Mouse (Mus musculus) spleen, postnatal 10 days (tissue): ENCODE data around the gene Plac9b.
"Not testable (repeated sequence)": the region's sequence is repeated elsewhere in the genome, so short reads cannot be mapped to it uniquely, and the experiment has no call there.

Experiments
- DNase-seq, 2 experiments: peaks; one replicate each; pipeline ENCODE4 v3.0.0; 2021 to 2022; ENCODE audit warnings: low spot score in 2 of 2

Gene Plac9b

DNA sequence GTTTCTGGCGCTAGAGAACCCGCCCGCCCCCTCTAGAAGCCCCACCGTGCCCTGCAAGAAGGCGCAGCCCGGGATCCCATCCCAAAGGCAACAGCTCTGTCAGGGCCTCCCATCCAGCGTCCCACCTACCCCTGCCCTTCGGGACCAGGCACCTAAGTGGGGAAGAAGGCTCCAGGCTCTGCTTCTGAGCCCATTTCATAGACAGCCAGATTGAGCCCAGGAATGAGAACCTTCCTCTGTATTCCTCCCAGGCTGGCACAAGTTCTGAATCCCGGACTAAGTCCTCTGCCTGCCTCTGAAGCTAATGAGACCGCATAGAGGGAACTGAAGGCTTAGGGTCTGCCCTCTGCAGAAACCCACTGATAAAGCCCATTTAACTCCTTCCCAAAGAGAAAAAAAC lies at the start of gene Plac9b:
TSS of gene Plac9b (minus strand) at position 101 of the 400 bp plus-strand sequence.
- not testable (repeated sequence) for DNase-seq

DNA sequence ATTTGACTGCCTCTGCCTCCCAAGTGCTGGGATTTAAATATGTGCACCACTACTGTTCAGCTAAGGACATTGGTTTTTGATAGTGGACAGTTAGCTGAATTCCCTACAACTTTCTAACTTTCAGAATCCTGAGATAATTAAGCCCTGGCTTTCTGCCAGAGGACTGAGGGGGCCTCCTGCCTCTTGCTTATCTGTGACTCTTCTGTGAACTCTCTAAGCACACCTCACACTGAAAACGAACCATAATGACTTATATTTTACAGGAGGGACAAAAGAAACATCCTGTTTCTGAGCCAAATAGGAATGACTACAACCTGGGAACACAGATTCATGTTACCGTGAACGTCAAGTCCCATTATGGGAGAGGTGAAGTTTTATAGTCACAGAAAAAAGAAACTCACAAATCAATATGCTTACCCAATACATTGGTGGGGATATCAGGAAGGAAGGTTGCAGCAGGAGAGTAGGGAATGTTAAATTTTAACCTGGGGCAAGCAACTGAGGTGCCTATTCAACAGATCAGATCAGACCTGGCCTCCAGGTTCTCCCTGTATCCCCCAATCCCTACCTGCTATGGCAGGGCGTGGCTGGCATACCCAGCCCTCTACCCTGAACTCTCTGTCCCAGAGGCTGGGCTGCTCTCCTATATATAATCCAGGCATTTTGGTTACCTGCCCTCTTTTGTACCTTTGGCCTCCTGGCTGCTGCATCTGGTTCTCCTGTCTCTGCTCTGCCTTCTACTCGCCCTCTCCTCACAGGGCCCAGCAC lies 34.1 kb upstream of the Plac9b start:
- DNase-seq, result not testable (repeated sequence)

DNA sequence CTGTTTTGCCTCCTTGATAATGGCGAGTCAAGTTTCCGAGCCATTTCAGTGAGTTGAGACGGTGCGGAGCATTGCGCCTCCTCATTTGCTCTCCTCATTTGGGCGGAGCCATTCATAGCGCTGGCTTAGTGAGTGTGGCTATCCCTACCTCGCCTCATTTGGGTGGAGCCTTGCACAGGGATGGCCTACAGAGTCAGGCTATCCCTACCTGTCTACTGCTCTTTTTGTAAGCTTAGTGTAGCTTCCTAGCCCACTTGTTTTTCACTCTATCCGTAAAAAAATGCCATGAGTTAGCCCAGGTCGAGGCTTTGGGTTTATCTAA lies 24.6 kb upstream of the Plac9b start, which contains the start of gene Tmem254b:
TSS of gene Tmem254b (minus strand) at position 116 of the 322 bp plus-strand sequence.
- DNase-seq, result not testable (repeated sequence)

DNA sequence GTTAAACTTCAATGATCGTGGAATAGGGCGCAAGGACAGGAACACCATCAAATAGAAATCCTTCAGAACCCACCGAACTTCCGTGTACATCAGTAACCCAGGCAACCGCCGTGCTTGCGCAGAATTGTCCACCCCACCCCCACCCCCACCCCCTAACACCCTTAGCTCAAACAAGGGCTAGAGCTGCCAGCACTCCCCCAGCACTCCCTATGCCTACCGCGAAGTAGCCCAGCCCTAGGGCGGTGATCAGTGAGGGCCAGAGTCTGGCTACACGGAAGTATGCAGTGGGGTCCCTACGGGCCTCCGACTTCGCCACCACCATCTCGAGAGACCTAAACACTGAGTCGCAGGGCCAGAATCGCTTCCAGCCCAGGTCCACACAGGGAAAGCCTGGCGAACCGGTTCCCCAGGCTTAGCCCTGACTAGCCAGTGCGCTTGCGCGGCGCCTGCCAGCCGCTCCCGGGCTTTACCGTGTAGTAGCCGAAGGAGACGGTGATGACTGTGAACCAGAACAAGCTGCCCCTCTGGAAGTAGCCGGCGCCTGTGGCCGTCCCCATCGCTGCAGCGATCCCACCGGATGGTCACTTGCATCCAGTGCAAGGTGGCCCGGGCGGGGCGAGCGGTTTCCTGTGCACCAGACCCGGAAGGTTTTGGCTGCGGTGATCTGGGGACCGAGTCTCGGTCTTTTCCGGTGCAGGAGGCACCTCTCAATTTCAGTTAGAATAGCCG lies 24.1 kb upstream of the Plac9b start:
- DNase-seq, result not testable (repeated sequence)

DNA sequence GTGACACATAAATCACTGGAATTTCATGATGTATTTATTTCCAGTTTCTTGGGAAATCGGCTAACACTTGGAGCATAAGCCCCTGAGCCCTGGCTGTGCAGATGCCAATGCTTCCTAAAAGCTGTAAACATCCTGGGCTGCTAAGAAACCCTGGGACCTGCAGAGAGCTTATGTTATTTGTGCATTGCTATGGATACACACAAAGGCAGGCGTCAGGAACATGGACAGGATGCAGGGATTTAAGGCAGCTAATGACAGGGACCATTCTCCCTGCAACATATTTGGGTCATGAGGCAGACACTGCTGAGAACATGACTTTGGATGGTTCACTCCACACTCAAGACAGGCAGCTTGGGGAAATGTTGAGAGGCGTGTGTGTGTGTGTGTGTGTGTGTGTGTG lies 15.6 kb upstream of the Plac9b start:
- not testable (repeated sequence) for DNase-seq

DNA sequence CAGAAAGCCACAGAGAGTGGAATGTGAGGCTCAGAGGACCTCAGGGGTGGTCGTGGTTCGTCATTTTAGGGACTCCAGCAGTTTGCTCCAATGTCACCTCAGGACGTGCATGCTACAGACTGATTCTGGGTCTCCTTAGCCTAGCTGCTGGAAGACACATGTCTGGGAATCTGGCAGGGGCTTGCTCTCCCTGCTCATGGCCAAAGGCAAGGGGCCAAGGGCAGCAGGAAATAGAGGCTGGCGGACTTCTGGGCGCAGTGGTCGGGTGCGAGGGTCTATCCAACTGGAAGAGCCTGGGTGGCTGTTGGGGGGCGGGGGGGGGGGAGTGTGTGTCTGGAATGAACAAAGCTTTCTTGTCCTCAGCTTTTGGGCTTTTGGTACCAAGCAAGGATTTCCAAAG lies 6.1 kb upstream of the Plac9b start:
- DNase-seq, result not testable (repeated sequence)

DNA sequence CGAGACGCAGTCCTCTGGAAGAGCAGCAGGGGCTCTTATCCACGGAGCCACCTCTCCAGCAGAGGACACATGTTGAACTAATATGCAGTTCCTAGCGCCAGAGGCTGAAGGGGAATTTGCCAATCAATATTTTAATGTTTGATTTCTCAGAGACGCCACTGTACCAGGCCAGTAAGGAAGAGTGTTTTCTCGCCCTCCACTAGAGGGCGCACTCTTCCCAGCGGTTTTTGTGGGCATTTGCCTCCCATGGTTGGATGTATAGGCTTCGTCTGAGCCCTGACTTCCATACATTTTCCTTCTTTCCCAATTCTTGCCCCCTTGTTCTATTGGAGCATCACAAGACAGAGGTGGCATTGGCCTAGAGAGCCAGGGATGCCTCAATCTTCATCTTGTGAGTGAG lies 4.4 kb upstream of the Plac9b start:
- not testable (repeated sequence) for DNase-seq

- not testable (repeated sequence) for DNase-seq
Observed at GRCm38 (mm10) chr14:26181660-26182059, 620 bp downstream of the Plac9b start.

GRCm38 (mm10) chr14:26175028-26175427 lies 7.3 kb downstream of the Plac9b start:
- not testable (repeated sequence) for DNase-seq

DNA sequence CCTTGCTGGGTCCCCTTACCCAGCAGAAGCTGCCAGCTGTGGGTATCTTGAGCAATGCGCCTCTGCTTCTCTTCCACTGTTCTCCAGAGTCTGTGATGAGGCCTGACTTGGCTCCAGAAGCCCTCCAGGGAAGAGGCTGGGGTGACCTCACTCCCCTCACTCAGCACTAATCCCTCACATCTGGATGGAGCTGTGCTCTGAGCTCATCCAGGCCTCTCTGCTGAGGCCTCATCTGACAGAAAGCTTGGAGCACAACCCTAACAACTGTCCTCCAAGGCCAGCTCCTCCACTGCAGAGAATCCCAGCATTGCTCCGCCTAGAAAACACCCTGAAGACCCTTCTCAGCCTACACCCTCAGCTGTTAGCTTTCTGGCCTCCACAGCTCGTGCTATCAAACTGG lies 8.3 kb downstream of the Plac9b start:
- DNase-seq, result not testable (repeated sequence)

DNA sequence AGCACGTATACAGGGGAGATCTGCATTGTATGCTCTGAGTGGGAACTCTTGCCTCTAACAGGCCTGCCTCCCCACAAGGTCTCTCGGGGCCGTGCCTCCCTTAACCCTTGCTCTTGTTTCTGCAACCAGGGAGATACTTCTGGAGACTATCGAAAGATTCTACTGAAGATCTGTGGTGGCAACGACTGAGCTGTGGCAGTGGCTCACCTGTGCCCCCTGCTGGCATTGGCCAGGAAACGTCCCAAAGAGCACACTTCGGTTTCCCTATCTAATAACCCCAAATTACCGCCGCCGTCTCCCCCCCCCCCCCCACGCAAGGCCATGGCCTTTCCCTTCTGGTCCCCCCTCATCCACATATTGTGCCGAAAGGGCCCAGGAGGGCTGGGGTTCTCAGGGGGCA lies 17.0 kb downstream of the Plac9b start:
- not testable (repeated sequence) for DNase-seq

DNA sequence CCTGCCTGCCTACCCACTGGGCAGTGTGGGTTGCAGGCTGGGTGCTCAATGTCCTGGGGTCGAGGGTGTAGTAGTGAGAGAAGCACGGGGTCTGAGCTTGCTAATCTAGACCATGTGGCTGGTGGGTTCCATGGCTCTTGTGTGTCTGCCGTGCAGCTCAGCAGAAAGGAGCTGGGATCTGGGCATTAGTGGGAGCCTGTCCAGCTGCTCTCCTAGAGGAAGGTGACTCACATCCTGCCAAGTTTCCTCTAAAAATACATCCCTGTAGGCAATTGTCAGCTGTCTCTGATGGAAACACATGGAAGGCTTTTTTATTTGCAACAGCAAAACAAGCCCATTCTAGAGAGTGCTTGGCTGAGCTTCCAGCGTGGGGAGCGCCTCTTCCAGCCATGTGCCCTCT lies 19.9 kb downstream of the Plac9b start:
- not testable (repeated sequence) for DNase-seq

- DNase-seq, result not testable (repeated sequence)
Observed at GRCm38 (mm10) chr14:26161156-26161555, 21.1 kb downstream of the Plac9b start.

DNA sequence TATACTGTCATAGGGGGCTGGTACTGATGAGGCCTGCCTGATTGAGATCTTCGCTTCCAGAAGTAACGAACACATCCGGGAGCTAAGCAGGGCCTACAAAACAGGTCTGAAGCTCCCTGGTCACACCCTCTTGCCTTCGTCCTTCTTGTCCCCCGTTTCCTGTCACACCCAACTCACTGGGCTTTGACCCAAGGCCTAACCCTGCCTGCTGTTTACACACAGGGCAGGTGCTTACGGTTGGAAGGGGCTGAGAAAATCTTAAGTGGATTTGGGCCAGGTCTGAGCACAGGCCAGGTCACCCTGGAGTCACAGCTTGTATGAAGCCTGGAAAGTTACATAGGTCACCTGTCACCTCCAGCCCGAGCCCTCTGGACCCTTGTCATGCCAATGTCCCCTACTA lies 26.2 kb downstream of the Plac9b start:
- not testable (repeated sequence) for DNase-seq

DNA sequence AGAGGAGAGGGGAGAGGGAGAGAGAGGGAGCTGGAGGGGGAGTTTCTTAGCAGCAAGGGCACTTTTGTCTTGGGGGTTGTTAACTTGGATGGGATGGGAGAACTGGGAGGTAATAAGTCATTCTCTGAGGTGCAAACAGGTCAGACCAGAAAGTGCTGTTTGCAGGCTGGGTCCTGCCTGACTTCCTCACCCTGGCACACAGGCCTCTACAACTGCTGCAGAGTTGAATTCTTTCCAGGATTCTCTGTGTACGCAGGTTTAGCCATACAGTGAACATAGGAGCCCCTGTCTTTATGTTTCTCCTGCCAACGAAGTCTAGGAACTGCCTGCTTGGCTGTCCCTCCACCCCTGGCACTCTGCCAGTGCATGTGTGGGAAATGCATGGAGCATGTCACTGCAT lies 35.2 kb downstream of the Plac9b start:
- DNase-seq, result not testable (repeated sequence)

- DNase-seq, result not testable (repeated sequence)
Observed at GRCm38 (mm10) chr14:26119095-26119494, 63.2 kb downstream of the Plac9b start.

- not testable (repeated sequence) for DNase-seq
Observed at GRCm38 (mm10) chr14:26118550-26119000, 63.7 kb downstream of the Plac9b start.

DNA sequence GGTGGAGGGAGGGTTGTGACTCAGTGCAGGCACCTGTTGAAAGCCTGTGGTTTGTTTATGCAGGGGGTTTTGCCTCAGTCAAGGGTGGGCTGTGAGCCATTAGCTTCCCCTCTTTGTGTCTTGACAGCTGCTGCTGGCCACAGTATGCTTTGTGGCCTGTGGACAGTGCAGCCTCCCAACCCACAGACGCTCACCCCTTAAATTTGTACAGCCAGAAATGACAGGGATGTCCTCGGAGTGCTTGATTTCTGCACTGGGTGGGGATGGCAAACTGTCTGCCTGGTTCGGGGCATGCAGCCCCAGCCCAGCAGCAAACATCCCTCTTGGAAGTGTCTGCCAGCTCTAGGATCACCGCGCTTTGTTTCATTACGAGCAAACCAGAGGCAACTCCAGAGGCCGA lies 64.1 kb downstream of the Plac9b start, which contains the start of gene Duxbl2:
TSS of gene Duxbl2 (plus strand) at position 200 of the 400 bp plus-strand sequence.
- DNase-seq, result not testable (repeated sequence)
